ENCODE assay signal across 9 mouse cellular contexts in genomic region chr2:32982700-32983099, GRCm38 (mm10). TPM values are rescaled to one million over a fixed set of nuclear protein-coding genes. Genes with fewer than 3 reads are reported as not detected.
DNase-seq lines count a peak whose midpoint lies in the region; ATAC-seq lines count a peak whose summit lies in the region.
"Had no signal": no experiment of that assay in that cellular context is flagged by ENCODE, and none has a peak within 500 bp of the region (broad histone marks: within the 10 kb centered on the region; RNA-seq: fewer than 3 reads in every experiment).

No protein-coding gene starts in this region.

- H3K4me3 ChIP-seq in heart, embryonic 12.5 days, result peak overlapping the region; percentile 76
- H3K4me3 ChIP-seq in hindbrain, embryonic 15.5 days, result peak overlapping the region; percentile 79
- peak overlapping the region; percentile 95 for H3K4me3 ChIP-seq in midbrain, embryonic 15.5 days

- no peaks in the 10 kb centered on the region for H3K9me3 ChIP-seq in heart, embryonic 12.5 days (replicated peaks)
- no peaks in the 10 kb centered on the region for H3K9me3 ChIP-seq in hindbrain, embryonic 15.5 days
- no peaks in the 10 kb centered on the region for H3K9me3 ChIP-seq in midbrain, embryonic 15.5 days

- H3K27me3 ChIP-seq in heart, embryonic 12.5 days (replicated peaks), result no peaks in the 10 kb centered on the region
- no peaks in the 10 kb centered on the region for H3K27me3 ChIP-seq in hindbrain, embryonic 15.5 days
- H3K27me3 ChIP-seq in midbrain, embryonic 15.5 days (replicated peaks), result no peaks in the 10 kb centered on the region
- H3K27me3 ChIP-seq: Patski had no signal

- H3K36me3 ChIP-seq in heart, embryonic 12.5 days, result 0 out of 2 replicates have a peak, but pooled peaks cover 4% of the 10 kb centered on the region
- H3K36me3 ChIP-seq in hindbrain, embryonic 15.5 days, result peaks cover 9% of the 10 kb centered on the region
- H3K36me3 ChIP-seq in midbrain, embryonic 15.5 days (replicated peaks), result no peaks in the 10 kb centered on the region

- no peak overlapping the region for H3K27ac ChIP-seq in heart, embryonic 12.5 days (ENCODE audit: poor library complexity, severe bottlenecking)
- H3K27ac ChIP-seq in hindbrain, embryonic 15.5 days (replicated peaks), result no peak overlapping the region
- H3K27ac ChIP-seq in midbrain, embryonic 15.5 days, result no peak overlapping the region

- H3K4me1 ChIP-seq in heart, embryonic 12.5 days (replicated peaks), result peaks cover 13% of the 10 kb centered on the region
- H3K4me1 ChIP-seq in hindbrain, embryonic 15.5 days (replicated peaks), result peaks cover 22% of the 10 kb centered on the region
- H3K4me1 ChIP-seq in midbrain, embryonic 15.5 days, result peaks cover 24% of the 10 kb centered on the region

- H3K9ac ChIP-seq in heart, embryonic 12.5 days, result peak overlapping the region; percentile 51
- H3K9ac ChIP-seq in hindbrain, embryonic 15.5 days, result no peak overlapping the region
- no peak overlapping the region for H3K9ac ChIP-seq in midbrain, embryonic 15.5 days

- 6% methylated on average over 4 of the region's 4 CpGs for WGBS in heart, embryonic 12.5 days
- 6% methylated on average over 4 of the region's 4 CpGs for WGBS in hindbrain, embryonic 15.5 days
- 4% methylated on average over 4 of the region's 4 CpGs for WGBS in midbrain, embryonic 15.5 days

- ATAC-seq in heart, embryonic 12.5 days (ENCODE audit: insufficient number of reproducible peaks, low FRiP score), result 0 out of 2 replicates have a peak, but pooled peaks have one; percentile 4
- ATAC-seq in hindbrain, embryonic 15.5 days (ENCODE audit: low FRiP score, low read depth), result no peak
- no peak for ATAC-seq in midbrain, embryonic 15.5 days (replicated peaks)

- H3K4me2 ChIP-seq in heart, embryonic 12.5 days, result peak overlapping the region; percentile 83
- peak overlapping the region; percentile 94 for H3K4me2 ChIP-seq in hindbrain, embryonic 15.5 days
- peak overlapping the region; percentile 99 for H3K4me2 ChIP-seq in midbrain, embryonic 15.5 days

- no peak for DNase-seq in heart, postnatal 4 days
- DNase-seq in c-Kit-positive CD71-positive TER-119-positive erythroid progenitor cells, embryonic 14.5 days (ENCODE audit: low spot score), result peak; percentile 13
- no peak for DNase-seq in thymus, postnatal 0 days (ENCODE audit: low spot score)
- no peak for DNase-seq in urinary bladder, postnatal 36 days (ENCODE audit: low spot score in 2 of 2)
- no peak for DNase-seq in layer of hippocampus, adult 18-20 months (ENCODE audit: low spot score in 2 of 2)

RNA-seq across cellular contexts. Expression of gene Slc2a8, which starts 0.8 kb away (rescaled TPM):
- polyA plus RNA-seq in heart, embryonic 12.5 days (2016; fragmentation: Nextera tagmentation; extraction: Ambion mirVana), result 19.7 and 20.0 TPM in 2 replicates
- total RNA-seq in heart, postnatal 4 days (2021), result 10 to 100 TPM; 12.4 to 13.5 TPM
- 19.8 and 24.5 TPM in 2 replicates for polyA plus RNA-seq in hindbrain, embryonic 15.5 days (2015; fragmentation: Nextera tagmentation; extraction: Ambion mirVana)
- polyA plus RNA-seq in midbrain, embryonic 15.5 days (2015; fragmentation: Nextera tagmentation; extraction: Ambion mirVana), result 22.4 and 24.5 TPM in 2 replicates
- 13.1 and 13.6 TPM in 2 replicates for polyA plus RNA-seq in thymus, postnatal 0 days (2015; fragmentation: Nextera tagmentation; extraction: Ambion mirVana)
- total RNA-seq in layer of hippocampus, adult 18-20 months (2021), result 10 to 100 TPM; 20.5 to 20.7 TPM

RNA-seq across cellular contexts. Expression of gene Lrsam1, which starts 21.3 kb away (rescaled TPM):
- polyA plus RNA-seq in heart, embryonic 12.5 days (2016; fragmentation: Nextera tagmentation; extraction: Ambion mirVana), result 11.1 and 11.8 TPM in 2 replicates
- total RNA-seq in heart, postnatal 4 days (2021), result 10 to 100 TPM; 12.9 to 13.4 TPM
- polyA plus RNA-seq in hindbrain, embryonic 15.5 days (2015; fragmentation: Nextera tagmentation; extraction: Ambion mirVana), result 22.6 and 25.2 TPM in 2 replicates
- 22.8 and 24.2 TPM in 2 replicates for polyA plus RNA-seq in midbrain, embryonic 15.5 days (2015; fragmentation: Nextera tagmentation; extraction: Ambion mirVana)
- polyA plus RNA-seq in thymus, postnatal 0 days (2015; fragmentation: Nextera tagmentation; extraction: Ambion mirVana), result 3.3 and 4.0 TPM in 2 replicates
- total RNA-seq in layer of hippocampus, adult 18-20 months (2021), result 10 to 100 TPM; 30.3 to 38.7 TPM

RNA-seq across cellular contexts. Expression of gene Rpl12, which starts 21.3 kb away (rescaled TPM):
- 99.8 and 114 TPM in 2 replicates for polyA plus RNA-seq in heart, embryonic 12.5 days (2016; fragmentation: Nextera tagmentation; extraction: Ambion mirVana)
- total RNA-seq in heart, postnatal 4 days (2021), result 100 to 1,000 TPM; 151 to 169 TPM
- 94.0 and 104 TPM in 2 replicates for polyA plus RNA-seq in hindbrain, embryonic 15.5 days (2015; fragmentation: Nextera tagmentation; extraction: Ambion mirVana)
- 82.5 and 85.8 TPM in 2 replicates for polyA plus RNA-seq in midbrain, embryonic 15.5 days (2015; fragmentation: Nextera tagmentation; extraction: Ambion mirVana)
- polyA plus RNA-seq in thymus, postnatal 0 days (2015; fragmentation: Nextera tagmentation; extraction: Ambion mirVana), result 269 and 272 TPM in 2 replicates
- 100 to 1,000 TPM in 1 of 2 experiments, 10 to 100 TPM in 1; 97.3 to 116 TPM for total RNA-seq in layer of hippocampus, adult 18-20 months (2021)
